Mouse (Mus musculus): Measurements from ENCODE around the gene Hnrnpc. TPM values are rescaled to one million over a fixed set of nuclear protein-coding genes. Genes with fewer than 3 reads are reported as not detected.
A peak's percentile ranks its signal among the peaks of the same experiment; 100 is the strongest.

Hnrnpc gene
- total and polyA plus RNA-seq, 3 experiments: 274 to 813 (median 370) TPM

DNA sequence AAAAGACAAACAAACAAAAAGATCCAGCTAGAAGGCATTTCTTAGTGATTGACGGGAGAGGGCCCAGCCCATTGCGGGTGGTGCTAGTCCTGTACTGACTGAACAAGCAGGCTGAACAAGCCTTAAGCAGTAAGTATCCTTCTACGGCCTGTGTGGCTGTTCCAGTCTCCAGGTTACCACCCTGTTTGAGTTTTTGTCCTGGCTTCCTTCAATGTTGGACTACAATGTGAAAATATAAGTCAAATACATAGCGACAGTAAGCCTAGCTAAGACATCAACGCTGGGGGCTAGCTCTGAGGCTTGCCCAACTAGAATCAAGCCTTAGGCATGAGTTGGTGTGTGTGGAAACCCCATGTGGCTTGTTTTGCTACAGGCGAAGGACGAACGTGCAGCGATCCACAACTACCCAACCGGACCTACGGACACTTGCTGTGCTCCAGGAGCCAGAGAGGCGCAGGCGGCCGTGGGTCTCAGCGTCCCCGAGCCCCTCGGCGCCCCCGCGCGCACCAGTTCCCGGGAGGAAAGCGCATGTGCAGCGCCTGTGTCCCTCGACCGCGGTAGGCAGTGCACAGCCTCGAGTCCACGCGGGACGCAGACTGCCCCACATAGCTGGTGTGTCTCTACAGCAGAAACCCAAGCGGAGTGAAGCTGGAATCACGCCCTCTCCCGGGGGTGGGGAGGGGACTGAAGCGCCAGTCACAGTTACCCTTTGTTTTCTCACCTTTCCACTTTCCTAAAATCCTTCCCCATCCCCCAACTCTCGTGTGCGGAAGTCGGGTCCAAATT is 15.2 kb upstream of the Hnrnpc start:
- Histone ChIP-seq H3K36me3 (replicated peaks in 1 of 2; ENCODE audit: control insufficient read depth in 1 of 2, insufficient read depth in 1 of 2, low read length in 1 of 2) (no peaks in the 10 kb centered on the region), H3K27me3 (replicated peaks) (no peaks in the 10 kb centered on the region), H3K4me2 (ENCODE audit: insufficient read depth, low read depth, poor library complexity, severe bottlenecking) (no peak overlapping the region), H3K27ac (ENCODE audit: insufficient read depth, low read depth) (no peak overlapping the region), H3K79me2 (replicated peaks; ENCODE audit: control insufficient read depth, extremely low read depth, insufficient read depth, poor library complexity, severe bottlenecking) (no peaks in the 10 kb centered on the region), H3K4me1 (ENCODE audit: control insufficient read depth in 1 of 2, insufficient read depth in 2 of 2) (no peaks in the 10 kb centered on the region), H3K9me3 (replicated peaks; ENCODE audit: low read length) (no peaks in the 10 kb centered on the region), H3K9ac (ENCODE audit: insufficient read depth, low read depth) (no peak overlapping the region), H3K4me3 (replicated peaks in 1 of 3; ENCODE audit: low read depth in 2 of 3, low read length in 2 of 3, poor library complexity in 1 of 3) (no peak overlapping the region)
- dilution Hi-C loops (cut with MboI; ENCODE audit: extremely low pct_ligation_motif_present, extremely low pct_unique_long_range_greater_than_20kb, low sequenced_read_pairs) (no loop called here), in situ Hi-C loops (cut with MboI; ENCODE audit: low pct_ligation_motif_present, low pct_unique_long_range_greater_than_20kb, low sequenced_read_pairs) (no loop called here)
- no peak for DNase-seq (ENCODE audit: extremely low read depth)
- no peak for TF ChIP-seq BHLHE40 (IDR thresholded peaks at IDR 0.05; ENCODE audit: low read depth, low read length)
- no peak for TF ChIP-seq CHD2 (IDR thresholded peaks at IDR 0.05; ENCODE audit: low read length)
- no peak for TF ChIP-seq SMC3 (IDR thresholded peaks at IDR 0.05; ENCODE audit: low read depth, low read length)
- TF ChIP-seq MXI1 (IDR thresholded peaks at IDR 0.05; ENCODE audit: low read depth, low read length): no peak
- no peak for TF ChIP-seq ZKSCAN1 (IDR thresholded peaks at IDR 0.05; ENCODE audit: borderline replicate concordance, low read depth, low read length)
- no peak for TF ChIP-seq ZMIZ1 (IDR thresholded peaks at IDR 0.05; ENCODE audit: low read depth, low read length)
- TF ChIP-seq HCFC1 (IDR thresholded peaks at IDR 0.05; ENCODE audit: low read depth, low read length): no peak
- TF ChIP-seq ZC3H11A (IDR thresholded peaks at IDR 0.05; ENCODE audit: low read depth, low read length): no peak
- TF ChIP-seq NRF1 (IDR thresholded peaks at IDR 0.05; ENCODE audit: low read depth, low read length): no peak
- TF ChIP-seq MEF2A (IDR thresholded peaks at IDR 0.05; ENCODE audit: borderline replicate concordance, low read depth, low read length): no peak
- TF ChIP-seq EP300 (IDR thresholded peaks at IDR 0.05; ENCODE audit: low read length): no peak

DNA sequence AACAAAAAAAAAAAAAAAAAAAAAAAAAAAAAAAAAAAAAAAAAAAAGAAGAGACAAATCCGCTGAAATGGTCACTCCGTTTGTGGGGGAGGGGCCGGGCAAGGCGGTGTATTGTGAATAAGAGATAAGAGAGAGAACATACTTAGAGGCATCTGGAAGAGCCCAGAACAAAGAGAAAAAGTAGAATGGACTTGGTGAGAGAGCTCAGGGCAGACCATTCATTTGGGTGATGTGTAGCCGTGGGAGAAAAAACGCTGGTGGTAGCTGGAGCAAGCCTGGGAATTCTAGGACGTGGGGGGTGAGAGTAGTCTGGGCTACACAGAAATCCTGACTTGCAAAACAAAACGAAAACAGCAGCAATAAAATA is 14.6 kb upstream of the Hnrnpc start:
- in situ Hi-C loops (cut with MboI; ENCODE audit: low pct_ligation_motif_present, low pct_unique_long_range_greater_than_20kb, low sequenced_read_pairs) (no loop called here), dilution Hi-C loops (cut with MboI; ENCODE audit: extremely low pct_ligation_motif_present, extremely low pct_unique_long_range_greater_than_20kb, low sequenced_read_pairs) (no loop called here)
- no peaks in the 10 kb centered on the region for H3K27me3 ChIP-seq (replicated peaks)
- DNase-seq (ENCODE audit: extremely low read depth): no peak
- H3K9me3 ChIP-seq (replicated peaks; ENCODE audit: low read length): no peaks in the 10 kb centered on the region
- H3K9ac ChIP-seq (ENCODE audit: insufficient read depth, low read depth): no peak overlapping the region
- no peaks in the 10 kb centered on the region for H3K4me1 ChIP-seq (ENCODE audit: control insufficient read depth in 1 of 2, insufficient read depth in 2 of 2)
- H3K36me3 ChIP-seq (replicated peaks in 1 of 2; ENCODE audit: control insufficient read depth in 1 of 2, insufficient read depth in 1 of 2, low read length in 1 of 2): no peaks in the 10 kb centered on the region
- TF ChIP-seq SMC3 (IDR thresholded peaks at IDR 0.05; ENCODE audit: low read depth, low read length) (no peak), CHD1 (IDR thresholded peaks at IDR 0.05; ENCODE audit: low read depth, low read length) (no peak), ZNF384 (IDR thresholded peaks at IDR 0.05; ENCODE audit: low read depth, low read length) (peak; percentile 16; the same call in 1 of the 2 replicates)
- H3K27ac ChIP-seq (ENCODE audit: insufficient read depth, low read depth): no peak overlapping the region
- no peaks in the 10 kb centered on the region for H3K79me2 ChIP-seq (replicated peaks; ENCODE audit: control insufficient read depth, extremely low read depth, insufficient read depth, poor library complexity, severe bottlenecking)
- H3K4me3 ChIP-seq (replicated peaks in 1 of 3; ENCODE audit: low read depth in 2 of 3, low read length in 2 of 3, poor library complexity in 1 of 3): no peak overlapping the region
- no peak overlapping the region for H3K4me2 ChIP-seq (ENCODE audit: insufficient read depth, low read depth, poor library complexity, severe bottlenecking)

DNA sequence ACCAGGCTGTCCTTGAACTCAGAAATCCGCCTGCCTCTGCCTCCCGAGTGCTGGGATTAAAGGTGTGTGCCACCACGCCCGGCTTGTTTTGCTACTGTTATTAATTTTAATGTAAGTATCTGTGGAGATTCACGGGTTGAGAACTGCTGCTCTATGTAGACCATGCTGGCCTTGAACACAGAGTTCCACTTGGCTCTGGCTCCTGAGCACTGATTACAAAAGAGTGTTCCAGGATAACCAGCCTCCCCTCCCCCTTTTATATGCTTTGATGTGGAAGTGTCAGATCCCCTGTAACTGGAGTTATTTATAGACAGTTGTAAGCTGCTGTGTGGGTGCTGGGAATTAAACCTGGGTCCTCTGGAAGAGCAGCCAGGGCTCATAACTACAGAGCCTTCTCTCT is 13.4 kb upstream of the Hnrnpc start:
- dilution Hi-C loops (cut with MboI; ENCODE audit: extremely low pct_ligation_motif_present, extremely low pct_unique_long_range_greater_than_20kb, low sequenced_read_pairs) (no loop called here), in situ Hi-C loops (cut with MboI; ENCODE audit: low pct_ligation_motif_present, low pct_unique_long_range_greater_than_20kb, low sequenced_read_pairs) (no loop called here)
- H3K4me2 ChIP-seq (ENCODE audit: insufficient read depth, low read depth, poor library complexity, severe bottlenecking): no peak overlapping the region

More for the DNA sequence above, 13.4 kb upstream of the Hnrnpc start:
- no peak overlapping the region for H3K9ac ChIP-seq (ENCODE audit: insufficient read depth, low read depth)
- H3K9me3 ChIP-seq (replicated peaks; ENCODE audit: low read length): no peaks in the 10 kb centered on the region
- no peaks in the 10 kb centered on the region for H3K36me3 ChIP-seq (replicated peaks in 1 of 2; ENCODE audit: control insufficient read depth in 1 of 2, insufficient read depth in 1 of 2, low read length in 1 of 2)
- DNase-seq (ENCODE audit: extremely low read depth): no peak
- TF ChIP-seq ETS1 (conservative IDR thresholded peaks at IDR 0.05; ENCODE audit: low read depth, low read length) (no peak), ZC3H11A (IDR thresholded peaks at IDR 0.05; ENCODE audit: low read depth, low read length) (no peak), USF1 (IDR thresholded peaks at IDR 0.05; ENCODE audit: low read depth, low read length) (no peak), GABPA (IDR thresholded peaks at IDR 0.05; ENCODE audit: insufficient replicate concordance, low read depth, low read length) (no peak), PAX5 (IDR thresholded peaks at IDR 0.05; ENCODE audit: low read length) (no peak), MAFK (IDR thresholded peaks at IDR 0.05; ENCODE audit: insufficient replicate concordance, low read length) (no peak), ZKSCAN1 (IDR thresholded peaks at IDR 0.05; ENCODE audit: borderline replicate concordance, low read depth, low read length) (no peak), SIN3A (IDR thresholded peaks at IDR 0.05; ENCODE audit: low read length) (no peak), MAX (IDR thresholded peaks at IDR 0.05; ENCODE audit: low read length) (no peak), MXI1 (IDR thresholded peaks at IDR 0.05; ENCODE audit: low read depth, low read length) (no peak), IRF4 (IDR thresholded peaks at IDR 0.05; ENCODE audit: low read depth, low read length) (no peak), ZMIZ1 (IDR thresholded peaks at IDR 0.05; ENCODE audit: low read depth, low read length) (no peak), JUND (conservative IDR thresholded peaks at IDR 0.05; ENCODE audit: low read depth, low read length) (no peak), MAZ (IDR thresholded peaks at IDR 0.05; ENCODE audit: low read depth, low read length) (no peak), HCFC1 (IDR thresholded peaks at IDR 0.05; ENCODE audit: low read depth, low read length) (no peak), RAD21 (IDR thresholded peaks at IDR 0.05; ENCODE audit: low read depth, low read length) (no peak)
- no peak overlapping the region for H3K4me3 ChIP-seq (replicated peaks in 1 of 3; ENCODE audit: low read depth in 2 of 3, low read length in 2 of 3, poor library complexity in 1 of 3)
- no peaks in the 10 kb centered on the region for H3K4me1 ChIP-seq (ENCODE audit: control insufficient read depth in 1 of 2, insufficient read depth in 2 of 2)
- H3K27me3 ChIP-seq (replicated peaks): no peaks in the 10 kb centered on the region
- no peak overlapping the region for H3K27ac ChIP-seq (ENCODE audit: insufficient read depth, low read depth)
- no peaks in the 10 kb centered on the region for H3K79me2 ChIP-seq (replicated peaks; ENCODE audit: control insufficient read depth, extremely low read depth, insufficient read depth, poor library complexity, severe bottlenecking)

Data from CH12.LX (cell line).